Mouse (Mus musculus) ovary, adult 10 weeks (tissue): Measurements from ENCODE around the gene Eid2b. TPM values are rescaled to one million over a fixed set of nuclear protein-coding genes. Genes with fewer than 3 reads are reported as not detected.

Experiments
- polyA plus RNA-seq: library from polyadenylated mRNA; stranded (reverse); fragments of 350-450 nt; fragmentation: Illumina TruSeq; extraction: RNeasy Lipid Tissue Mini Kit (QIAGEN cat#74804); gene quantifications from one replicate; pipeline ENCODE4 v1.2.3, GENCODE M21; 2014

Eid2b gene
- polyA plus RNA-seq: 15.6 TPM

GRCm38 (mm10) chr7:28277615-28278278 lies at the start of gene Eid2b:
TSS of gene Eid2b (plus strand) at chr7:28277739.

GRCm38 (mm10) chr7:28267129-28268041 lies 10.2 kb upstream of the Eid2b start, which contains the start of gene Eid2:
TSS of gene Eid2 (plus strand) at chr7:28267881.

GRCm38 (mm10) chr7:28290638-28291590 lies 13.4 kb downstream of the Eid2b start, which contains the start of gene Selenov:
TSS of gene Selenov (minus strand) at chr7:28291186.

GRCm38 (mm10) chr7:28301616-28302433 lies 24.3 kb downstream of the Eid2b start, which contains the start of gene Dll3:
TSS of gene Dll3 (minus strand) at chr7:28302238.

GRCm38 (mm10) chr7:28311926-28312543 lies 34.5 kb downstream of the Eid2b start, which contains the start of gene Timm50:
TSS of gene Timm50 (minus strand) at chr7:28312072.

Other genes with a start within 250 kb of the Eid2b start
- gene Psmc4, start 227.6 kb upstream of the Eid2b start, polyA plus RNA-seq: 28.0 TPM
- gene Fcgbp, start 206.5 kb upstream of the Eid2b start, polyA plus RNA-seq: 0.20 TPM
- gene 9530053A07Rik, start 148.3 kb upstream of the Eid2b start, polyA plus RNA-seq: not detected
- gene Fbl, start 108.0 kb upstream of the Eid2b start, polyA plus RNA-seq: 16.9 TPM
- 0.51 TPM for gene Dyrk1b, start 98.3 kb upstream of the Eid2b start, polyA plus RNA-seq
- 21.1 TPM for gene Eid2, start 9.9 kb upstream of the Eid2b start, polyA plus RNA-seq
- not detected for gene Selenov, start 13.4 kb downstream of the Eid2b start, polyA plus RNA-seq
- not detected for gene Dll3, start 24.5 kb downstream of the Eid2b start, polyA plus RNA-seq
- gene Timm50, start 34.3 kb downstream of the Eid2b start, polyA plus RNA-seq: 9.9 TPM
- 39.3 TPM for gene Supt5, start 61.0 kb downstream of the Eid2b start, polyA plus RNA-seq
- 321 TPM for gene Rps16, start 72.9 kb downstream of the Eid2b start, polyA plus RNA-seq
- gene Plekhg2, start 94.9 kb downstream of the Eid2b start, polyA plus RNA-seq: 1.9 TPM
- 10.9 TPM for gene Zfp36, start 102.5 kb downstream of the Eid2b start, polyA plus RNA-seq
- 2.1 TPM for gene Med29, start 115.0 kb downstream of the Eid2b start, polyA plus RNA-seq
- 50.9 TPM for gene Paf1, start 115.2 kb downstream of the Eid2b start, polyA plus RNA-seq
- 2.7 TPM for gene Gmfg, start 159.7 kb downstream of the Eid2b start, polyA plus RNA-seq
- 0.80 TPM for gene Lrfn1, start 174.2 kb downstream of the Eid2b start, polyA plus RNA-seq
- not detected for gene Ifnl2, start 232.7 kb downstream of the Eid2b start, polyA plus RNA-seq
- not detected for gene Ifnl3, start 245.1 kb downstream of the Eid2b start, polyA plus RNA-seq